ENCODE assay signal across 8 mouse cellular contexts in genomic region chr12:108494011-108494541, GRCm38 (mm10).
DNase-seq lines count a peak whose midpoint lies in the region; ATAC-seq lines count a peak whose summit lies in the region.

No protein-coding gene starts in this region.

- 17% methylated on average over 4 of the region's 4 CpGs for WGBS in hindbrain, embryonic 12.5 days
- 22% methylated on average over 4 of the region's 4 CpGs for WGBS in midbrain, embryonic 10.5 days

- H3K27me3 ChIP-seq in hindbrain, embryonic 12.5 days = no peaks in the 10 kb centered on the region
- no peaks in the 10 kb centered on the region for H3K27me3 ChIP-seq in midbrain, embryonic 10.5 days (ENCODE audit: low read depth, poor library complexity, severe bottlenecking)

- peak; percentile 24 for DNase-seq in adrenal gland, adult 2 months
- no peak for DNase-seq in adrenal gland, adult 8-10 months
- DNase-seq in ZHBTc4 (ENCODE audit: low read depth, low spot score) = peak; percentile 73
- peak; percentile 57 for DNase-seq in embryo, embryonic 9.5 days (ENCODE audit: extremely low spot score)
- DNase-seq in layer of hippocampus, adult 8-10 months (ENCODE audit: low spot score in 2 of 2) = peak; percentile 50 to 53
- DNase-seq in midbrain, embryonic 10.5 days (ENCODE audit: low spot score) = peak; percentile 44
- DNase-seq in thymus, postnatal 0 days (ENCODE audit: low spot score) = peak; percentile 41

- no peak overlapping the region for H3K27ac ChIP-seq in hindbrain, embryonic 12.5 days
- H3K27ac ChIP-seq in midbrain, embryonic 10.5 days (replicated peaks) = peak overlapping the region; percentile 14; the same call in 1 of the 2 replicates

- H3K36me3 ChIP-seq in hindbrain, embryonic 12.5 days = no peaks in the 10 kb centered on the region
- H3K36me3 ChIP-seq in midbrain, embryonic 10.5 days = peaks cover 33% of the 10 kb centered on the region

- H3K9me3 ChIP-seq in hindbrain, embryonic 12.5 days (replicated peaks) = no peaks in the 10 kb centered on the region
- H3K9me3 ChIP-seq in midbrain, embryonic 10.5 days (replicated peaks) = no peaks in the 10 kb centered on the region

- 0 out of 2 replicates have a peak, but pooled peaks have one; percentile 23 for ATAC-seq in hindbrain, embryonic 12.5 days (ENCODE audit: low FRiP score)

- H3K4me2 ChIP-seq in hindbrain, embryonic 12.5 days (replicated peaks) = no peak overlapping the region

- H3K4me3 ChIP-seq in hindbrain, embryonic 12.5 days = no peak overlapping the region
- H3K4me3 ChIP-seq in midbrain, embryonic 10.5 days = no peak overlapping the region

- H3K4me1 ChIP-seq in hindbrain, embryonic 12.5 days = peaks cover 30% of the 10 kb centered on the region
- peaks cover 36% of the 10 kb centered on the region for H3K4me1 ChIP-seq in midbrain, embryonic 10.5 days

- H3K9ac ChIP-seq in hindbrain, embryonic 12.5 days = no peak overlapping the region
